Mouse (Mus musculus): ENCODE results near the gene Tex35. TPM values are rescaled to one million over a fixed set of nuclear protein-coding genes. Genes with fewer than 3 reads are reported as not detected.

Tex35 gene
- polyA plus RNA-seq, 1 experiment: not detected

DNA sequence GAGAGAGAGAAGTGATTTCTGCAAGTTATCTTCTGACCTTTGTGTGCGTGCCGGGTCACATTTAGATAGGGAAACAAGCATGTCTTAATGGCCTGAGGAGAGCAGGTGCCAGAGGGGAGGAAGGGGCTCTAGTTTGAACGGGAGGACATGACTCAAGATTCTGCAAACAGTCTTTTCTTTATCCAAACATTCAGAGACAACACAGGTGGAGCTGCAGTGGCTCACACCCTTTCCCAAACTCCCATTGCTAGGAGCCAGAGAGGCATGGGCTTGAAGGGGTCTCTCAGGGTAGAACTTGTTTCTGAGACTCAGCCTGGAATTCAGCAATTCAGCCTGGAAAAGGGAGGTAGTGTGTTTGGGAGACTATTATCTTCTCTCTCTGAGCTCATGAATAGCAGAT, 15.4 kb upstream of the Tex35 start:
- TF ChIP-seq GATA1 (IDR thresholded peaks at IDR 0.05; ENCODE audit: low read length): no peak
- TF ChIP-seq TAL1 (IDR thresholded peaks at IDR 0.05; ENCODE audit: low read length): no peak
- Histone ChIP-seq H3K9me3 (ENCODE audit: control insufficient read depth, low read length) (no peaks in the 10 kb centered on the region), H3K4me1 (ENCODE audit: control insufficient read depth) (no peaks in the 10 kb centered on the region), H3K27me3 (ENCODE audit: control insufficient read depth) (no peaks in the 10 kb centered on the region), H3K36me3 (ENCODE audit: control insufficient read depth) (no peaks in the 10 kb centered on the region), H3K4me3 (replicated peaks) (no peak overlapping the region)

DNA sequence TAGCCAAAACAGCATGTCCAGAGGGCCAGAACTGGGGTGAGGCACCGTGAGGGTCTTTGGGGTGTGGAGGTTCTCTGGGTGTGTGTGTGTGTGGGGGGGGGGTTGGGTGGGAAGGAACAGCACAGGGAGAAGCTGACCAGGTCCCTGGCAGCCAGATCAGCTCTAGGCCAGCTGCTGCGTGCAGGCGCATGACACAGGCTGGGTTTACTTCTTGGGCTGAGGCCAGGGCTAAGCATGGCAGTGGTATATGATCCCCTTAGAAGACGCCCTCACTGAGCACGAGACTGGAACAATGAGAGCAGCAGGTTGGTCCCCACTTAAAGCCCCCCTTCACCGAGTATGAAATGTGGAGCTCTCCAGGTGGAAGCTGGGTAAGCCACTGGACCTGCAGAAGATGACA, 10.7 kb upstream of the Tex35 start:
- Histone ChIP-seq H3K27me3 (ENCODE audit: control insufficient read depth) (no peaks in the 10 kb centered on the region), H3K4me3 (replicated peaks) (no peak overlapping the region), H3K9me3 (ENCODE audit: control insufficient read depth, low read length) (no peaks in the 10 kb centered on the region), H3K36me3 (ENCODE audit: control insufficient read depth) (no peaks in the 10 kb centered on the region), H3K4me1 (ENCODE audit: control insufficient read depth) (no peaks in the 10 kb centered on the region)
- TF ChIP-seq GATA1 (IDR thresholded peaks at IDR 0.05; ENCODE audit: low read length) (no peak), TAL1 (IDR thresholded peaks at IDR 0.05; ENCODE audit: low read length) (no peak)

DNA sequence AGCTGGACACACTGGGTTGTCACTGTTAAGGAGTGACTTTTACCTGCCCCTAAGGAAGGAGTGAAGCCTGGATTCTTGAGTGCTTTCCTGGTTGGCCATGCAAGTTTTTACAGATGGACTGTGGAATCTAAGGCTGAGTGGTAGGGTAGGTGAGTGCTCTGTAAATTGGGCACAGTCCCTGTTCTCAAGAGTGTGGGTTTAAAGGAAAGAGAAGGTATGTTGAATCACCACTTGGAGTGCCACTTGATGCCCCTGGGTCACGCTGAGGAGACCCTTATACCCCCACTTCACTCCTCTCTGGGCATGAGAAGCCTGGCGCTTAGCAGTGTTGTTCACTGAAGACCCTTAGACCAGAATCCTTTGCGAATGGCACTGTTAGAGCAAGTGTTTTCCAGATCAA, 9.0 kb upstream of the Tex35 start:
- Histone ChIP-seq H3K4me1 (ENCODE audit: control insufficient read depth) (no peaks in the 10 kb centered on the region), H3K27me3 (ENCODE audit: control insufficient read depth) (no peaks in the 10 kb centered on the region), H3K36me3 (ENCODE audit: control insufficient read depth) (no peaks in the 10 kb centered on the region), H3K9me3 (ENCODE audit: control insufficient read depth, low read length) (no peaks in the 10 kb centered on the region), H3K4me3 (replicated peaks) (no peak overlapping the region)
- TF ChIP-seq TAL1 (IDR thresholded peaks at IDR 0.05; ENCODE audit: low read length) (no peak), GATA1 (IDR thresholded peaks at IDR 0.05; ENCODE audit: low read length) (no peak)

DNA sequence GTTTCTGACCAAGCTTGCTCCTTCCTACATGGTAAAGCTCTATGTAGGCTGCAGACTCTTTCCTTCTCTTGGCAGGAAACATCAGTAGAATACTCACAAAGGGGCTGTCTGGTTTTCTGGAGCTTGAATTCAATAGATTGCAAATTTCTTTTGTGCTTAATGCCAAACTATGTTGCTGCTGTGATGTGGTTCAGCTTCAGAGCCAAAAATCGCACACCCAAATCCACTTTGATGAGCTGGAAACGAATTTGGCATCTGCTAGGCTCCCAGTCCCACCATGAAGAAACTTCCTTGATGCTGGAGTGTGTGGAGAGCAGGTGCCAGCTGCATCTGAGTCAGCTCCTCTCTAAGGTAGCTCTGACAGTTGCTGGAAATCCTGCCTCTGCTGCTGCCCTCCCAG, 6.0 kb upstream of the Tex35 start:
- H3K4me3 ChIP-seq (replicated peaks): no peak overlapping the region
- H3K4me1 ChIP-seq (ENCODE audit: control insufficient read depth): no peaks in the 10 kb centered on the region
- H3K36me3 ChIP-seq (ENCODE audit: control insufficient read depth): no peaks in the 10 kb centered on the region
- H3K27me3 ChIP-seq (ENCODE audit: control insufficient read depth): no peaks in the 10 kb centered on the region
- TF ChIP-seq TAL1 (IDR thresholded peaks at IDR 0.05; ENCODE audit: low read length): no peak
- TF ChIP-seq GATA1 (IDR thresholded peaks at IDR 0.05; ENCODE audit: low read length): no peak
- no peaks in the 10 kb centered on the region for H3K9me3 ChIP-seq (ENCODE audit: control insufficient read depth, low read length)

DNA sequence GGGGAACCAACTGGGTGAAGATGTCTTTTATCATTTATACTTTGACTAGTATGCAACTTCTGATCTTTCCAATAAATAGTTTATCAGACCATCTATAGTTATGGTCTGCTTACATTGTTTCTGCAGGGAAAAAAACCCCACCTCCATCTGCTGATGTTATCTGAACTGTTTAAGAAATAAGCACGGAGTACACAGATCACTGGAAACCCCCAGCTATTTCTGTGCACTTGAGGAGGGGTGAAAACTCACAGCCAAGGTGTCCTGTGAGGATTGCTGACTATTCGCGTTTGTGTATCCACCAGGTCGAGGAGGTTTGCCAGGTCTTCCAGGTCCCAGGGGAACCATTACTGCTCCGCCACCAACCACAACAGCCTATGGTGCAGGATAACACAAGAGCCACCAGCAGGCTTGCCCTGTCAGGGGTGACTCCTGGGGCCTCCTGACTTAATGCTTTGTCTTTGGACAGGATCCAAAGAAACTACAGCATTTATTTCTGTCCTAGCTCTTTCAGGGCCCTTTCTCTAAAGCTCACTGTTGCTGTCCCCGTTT, 1.9 kb upstream of the Tex35 start:
- TF ChIP-seq TAL1 (IDR thresholded peaks at IDR 0.05; ENCODE audit: low read length): no peak
- TF ChIP-seq GATA1 (IDR thresholded peaks at IDR 0.05; ENCODE audit: low read length): no peak
- Histone ChIP-seq H3K9me3 (ENCODE audit: control insufficient read depth, low read length) (no peaks in the 10 kb centered on the region), H3K36me3 (ENCODE audit: control insufficient read depth) (no peaks in the 10 kb centered on the region)

DNA sequence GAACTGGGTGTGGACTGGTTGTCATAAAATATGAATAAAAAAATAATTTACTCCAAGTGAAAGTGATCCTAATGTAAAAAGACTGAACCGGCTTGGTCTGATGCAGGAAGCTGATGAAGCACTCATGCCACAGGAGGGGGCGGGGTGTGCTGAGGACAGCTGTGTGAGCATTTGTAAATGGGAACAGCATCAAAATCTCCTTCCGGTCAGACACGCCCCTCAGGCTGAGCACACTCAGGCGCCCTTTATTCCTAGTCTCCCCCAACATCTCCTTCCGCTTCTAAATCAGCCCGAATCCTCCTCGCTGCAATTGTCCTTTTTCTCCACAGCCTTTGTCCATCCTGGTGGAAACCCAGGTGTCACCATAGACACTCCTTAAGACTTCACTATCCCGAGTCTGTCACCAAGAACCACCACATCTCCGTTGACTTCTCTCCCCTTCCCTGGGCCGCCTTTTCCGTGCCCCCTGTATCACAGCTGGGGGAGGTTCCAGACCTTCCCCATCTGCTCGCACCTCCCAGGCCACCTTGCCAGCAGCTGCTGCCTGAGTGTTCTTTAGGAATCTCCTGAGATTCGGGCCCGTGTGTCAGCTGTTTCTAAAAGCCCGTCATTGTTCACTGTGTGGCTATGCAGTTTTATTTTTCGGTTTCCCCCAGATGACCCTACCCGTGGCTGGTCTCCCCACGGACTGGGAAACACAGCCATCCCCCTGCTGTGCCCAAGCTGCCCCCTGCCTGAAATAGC, 7.2 kb downstream of the Tex35 start:
- TF ChIP-seq TAL1 (IDR thresholded peaks at IDR 0.05; ENCODE audit: low read length): no peak
- TF ChIP-seq GATA1 (IDR thresholded peaks at IDR 0.05; ENCODE audit: low read length): no peak
- H3K9me3 ChIP-seq (ENCODE audit: control insufficient read depth, low read length): no peaks in the 10 kb centered on the region
- no peak overlapping the region for H3K4me3 ChIP-seq (replicated peaks)
- H3K4me1 ChIP-seq (ENCODE audit: control insufficient read depth): peaks cover 4% of the 10 kb centered on the region
- H3K27me3 ChIP-seq (ENCODE audit: control insufficient read depth): peaks cover 2% of the 10 kb centered on the region; the same call in 1 of the 2 replicates
- no peaks in the 10 kb centered on the region for H3K36me3 ChIP-seq (ENCODE audit: control insufficient read depth)

More for the DNA sequence above, 1.9 kb upstream of the Tex35 start:
- no peaks in the 10 kb centered on the region for H3K4me1 ChIP-seq (ENCODE audit: control insufficient read depth)
- no peak overlapping the region for H3K4me3 ChIP-seq (replicated peaks)
- H3K27me3 ChIP-seq (ENCODE audit: control insufficient read depth): no peaks in the 10 kb centered on the region

DNA sequence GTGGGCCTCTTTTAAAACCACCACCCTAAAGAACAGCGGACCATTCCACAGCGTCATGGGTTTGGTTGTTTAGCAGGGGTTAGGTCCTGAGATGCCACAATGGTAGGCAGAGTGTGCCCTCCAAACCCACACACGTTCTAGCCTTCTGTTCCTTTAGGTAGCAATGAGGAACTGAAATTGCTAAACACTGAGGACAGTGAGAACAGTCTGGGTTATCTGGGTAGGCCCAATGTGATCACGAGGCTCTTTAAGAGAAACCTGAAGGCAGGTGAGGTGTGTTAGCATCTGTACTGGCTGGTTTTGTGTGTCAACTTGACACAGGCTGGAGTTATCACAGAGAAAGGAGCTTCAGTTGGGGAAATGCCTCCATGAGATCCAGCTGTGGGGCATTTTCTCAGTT, 12.9 kb downstream of the Tex35 start:
- H3K4me3 ChIP-seq (replicated peaks): no peak overlapping the region
- no peaks in the 10 kb centered on the region for H3K27me3 ChIP-seq (ENCODE audit: control insufficient read depth)
- no peak for TF ChIP-seq GATA1 (IDR thresholded peaks at IDR 0.05; ENCODE audit: low read length)
- TF ChIP-seq TAL1 (IDR thresholded peaks at IDR 0.05; ENCODE audit: low read length): no peak
- H3K9me3 ChIP-seq (ENCODE audit: control insufficient read depth, low read length): no peaks in the 10 kb centered on the region
- H3K4me1 ChIP-seq (ENCODE audit: control insufficient read depth): no peaks in the 10 kb centered on the region
- no peaks in the 10 kb centered on the region for H3K36me3 ChIP-seq (ENCODE audit: control insufficient read depth)

DNA sequence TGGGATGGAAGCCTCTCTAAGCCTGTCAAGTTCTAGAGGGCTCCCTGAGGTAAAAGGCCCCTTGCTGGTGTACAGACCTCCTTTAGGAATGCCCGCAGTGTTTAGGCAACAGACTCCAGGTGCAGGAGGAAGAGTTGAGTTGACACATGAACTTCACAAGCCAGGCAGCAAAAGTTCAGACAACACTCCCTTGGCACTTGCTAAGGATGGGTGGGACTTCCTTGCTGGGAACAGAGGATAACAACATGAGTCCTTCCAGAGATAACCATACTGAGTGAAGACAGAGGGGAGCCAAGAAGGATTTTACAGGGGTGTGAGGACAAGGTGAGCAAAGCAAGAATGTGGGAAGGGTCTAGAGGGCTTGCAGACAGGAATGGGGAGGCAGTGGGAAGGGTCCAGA, 15.9 kb downstream of the Tex35 start:
- Histone ChIP-seq H3K4me1 (ENCODE audit: control insufficient read depth) (no peaks in the 10 kb centered on the region), H3K4me3 (replicated peaks) (no peak overlapping the region), H3K36me3 (ENCODE audit: control insufficient read depth) (no peaks in the 10 kb centered on the region), H3K27me3 (ENCODE audit: control insufficient read depth) (no peaks in the 10 kb centered on the region), H3K9me3 (ENCODE audit: control insufficient read depth, low read length) (no peaks in the 10 kb centered on the region)
- TF ChIP-seq TAL1 (IDR thresholded peaks at IDR 0.05; ENCODE audit: low read length) (no peak), GATA1 (IDR thresholded peaks at IDR 0.05; ENCODE audit: low read length) (no peak)

DNA sequence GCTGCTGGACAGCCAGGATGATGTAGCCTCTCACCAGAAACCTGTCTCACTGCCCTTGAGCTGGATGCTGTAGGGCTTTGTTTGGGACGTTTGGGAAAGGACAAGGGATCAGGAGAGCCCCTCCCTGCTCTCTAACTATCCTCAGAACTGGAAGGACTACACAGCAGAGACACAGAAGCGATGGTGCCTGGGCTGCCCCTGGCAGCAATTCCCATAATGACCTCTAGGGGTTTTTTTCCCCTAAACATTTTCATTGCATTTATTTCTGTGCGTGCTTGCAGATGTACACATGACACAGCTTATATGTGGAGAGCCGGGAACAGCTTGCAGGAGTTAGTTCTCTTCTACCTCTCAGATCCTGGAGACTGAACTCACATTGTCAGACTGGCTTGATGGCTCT, 16.3 kb downstream of the Tex35 start:
- H3K9me3 ChIP-seq (ENCODE audit: control insufficient read depth, low read length): no peaks in the 10 kb centered on the region
- H3K4me3 ChIP-seq (replicated peaks): no peak overlapping the region
- TF ChIP-seq GATA1 (IDR thresholded peaks at IDR 0.05; ENCODE audit: low read length): no peak
- TF ChIP-seq TAL1 (IDR thresholded peaks at IDR 0.05; ENCODE audit: low read length): no peak
- no peaks in the 10 kb centered on the region for H3K27me3 ChIP-seq (ENCODE audit: control insufficient read depth)
- no peaks in the 10 kb centered on the region for H3K36me3 ChIP-seq (ENCODE audit: control insufficient read depth)
- H3K4me1 ChIP-seq (ENCODE audit: control insufficient read depth): no peaks in the 10 kb centered on the region

All from erythroblast, embryonic 14.5 days (primary cell).